ENCODE assay signal across 8 mouse cellular contexts in the genomic region with DNA sequence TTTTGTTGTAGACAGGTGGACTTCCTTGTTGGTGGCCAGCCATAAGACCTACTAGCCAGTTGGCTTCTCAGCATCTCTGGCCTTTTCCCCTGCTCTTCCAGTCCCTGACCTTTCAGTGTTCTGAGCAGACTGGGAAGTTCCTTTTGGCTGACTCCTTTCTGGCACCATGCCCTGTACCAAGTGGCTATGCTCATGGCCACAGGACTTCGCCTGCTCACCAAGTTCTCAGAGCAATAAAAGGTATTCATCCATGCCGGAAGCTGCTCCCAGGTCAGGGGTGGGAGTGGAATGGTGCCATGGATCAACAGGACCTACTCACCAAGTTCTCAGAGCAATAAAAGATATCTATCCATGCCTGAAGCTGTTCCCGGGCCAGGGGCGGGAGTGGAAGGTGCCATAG. TPM values are rescaled to one million over a fixed set of nuclear protein-coding genes. Genes with fewer than 3 reads are reported as not detected.
DNase-seq lines count a peak whose midpoint lies in the region; ATAC-seq lines count a peak whose summit lies in the region.

No protein-coding gene starts in this region.

- 79% methylated on average over 4 of the region's 4 CpGs for WGBS in embryonic facial prominence, embryonic 15.5 days
- 89% methylated on average over 4 of the region's 4 CpGs for WGBS in midbrain, embryonic 15.5 days

- intact Hi-C loops in heart, postnatal 10 days (cut with DNase I), result no loop called here

- 0 out of 2 replicates have a peak overlapping the region, but pooled peaks have one; percentile 4 for H3K9ac ChIP-seq in embryonic facial prominence, embryonic 15.5 days
- no peak overlapping the region for H3K9ac ChIP-seq in midbrain, embryonic 15.5 days

- H3K9me3 ChIP-seq in embryonic facial prominence, embryonic 15.5 days (replicated peaks), result no peaks in the 10 kb centered on the region
- no peaks in the 10 kb centered on the region for H3K9me3 ChIP-seq in midbrain, embryonic 15.5 days

- peak overlapping the region; percentile 96; the same call in 1 of the 2 replicates for H3K4me2 ChIP-seq in embryonic facial prominence, embryonic 15.5 days (replicated peaks)
- peak overlapping the region; percentile 99; the same call in 1 of the 2 replicates for H3K4me2 ChIP-seq in midbrain, embryonic 15.5 days

- peaks cover 26% of the 10 kb centered on the region for H3K4me1 ChIP-seq in embryonic facial prominence, embryonic 15.5 days
- peaks cover 27% of the 10 kb centered on the region for H3K4me1 ChIP-seq in midbrain, embryonic 15.5 days

- 0 out of 2 replicates have a peak overlapping the region, but pooled peaks have one; percentile 84 for H3K4me3 ChIP-seq in embryonic facial prominence, embryonic 15.5 days (replicated peaks)
- no peak overlapping the region for H3K4me3 ChIP-seq in midbrain, embryonic 15.5 days

- H3K27ac ChIP-seq in embryonic facial prominence, embryonic 15.5 days (replicated peaks), result no peak overlapping the region
- H3K27ac ChIP-seq in midbrain, embryonic 15.5 days, result no peak overlapping the region

- DNase-seq in ovary, adult 18-20 months (ENCODE audit: low spot score), result peak; percentile 64
- DNase-seq in ovary, postnatal 10 days (ENCODE audit: low spot score), result no peak
- peak; percentile 69 to 70 for DNase-seq in heart, postnatal 10 days
- DNase-seq in kidney, postnatal 4 days, result peak; percentile 75 to 85
- no peak for DNase-seq in right cerebral cortex, postnatal 4 days
- DNase-seq in left cerebral cortex, adult 11 months (ENCODE audit: low spot score), result no peak

- peaks cover 39% of the 10 kb centered on the region for H3K36me3 ChIP-seq in embryonic facial prominence, embryonic 15.5 days
- H3K36me3 ChIP-seq in midbrain, embryonic 15.5 days (replicated peaks), result peaks cover 18% of the 10 kb centered on the region

- ATAC-seq in embryonic facial prominence, embryonic 15.5 days (ENCODE audit: insufficient number of reproducible peaks, low FRiP score, low TSS enrichment, low read depth), result no peak
- no peak for ATAC-seq in midbrain, embryonic 15.5 days (replicated peaks)

- H3K27me3 ChIP-seq in embryonic facial prominence, embryonic 15.5 days, result no peaks in the 10 kb centered on the region
- no peaks in the 10 kb centered on the region for H3K27me3 ChIP-seq in midbrain, embryonic 15.5 days (replicated peaks)

RNA-seq across cellular contexts. Expression of a gene that starts 1.2 kb away (rescaled TPM):
- polyA plus RNA-seq in embryonic facial prominence, embryonic 15.5 days (2015; fragmentation: Nextera tagmentation; extraction: Ambion mirVana), result 0.43 and 0.44 TPM in 2 replicates
- total RNA-seq in heart, postnatal 10 days (2021), result under 1 TPM in 1 of 2 experiments, not detected in 1; 0.26 TPM
- polyA plus RNA-seq in midbrain, embryonic 15.5 days (2015; fragmentation: Nextera tagmentation; extraction: Ambion mirVana), result 0.23 and 0.28 TPM in 2 replicates

RNA-seq across cellular contexts. Expression of a gene that starts 2.3 kb away (rescaled TPM):
- 48.9 and 50.6 TPM in 2 replicates for polyA plus RNA-seq in embryonic facial prominence, embryonic 15.5 days (2015; fragmentation: Nextera tagmentation; extraction: Ambion mirVana)
- 10 to 100 TPM; 38.5 to 39.9 TPM for total RNA-seq in heart, postnatal 10 days (2021)
- 63.7 and 67.1 TPM in 2 replicates for polyA plus RNA-seq in midbrain, embryonic 15.5 days (2015; fragmentation: Nextera tagmentation; extraction: Ambion mirVana)

RNA-seq across cellular contexts. Expression of a gene that starts 2.4 kb away (rescaled TPM):
- 37.0 and 39.8 TPM in 2 replicates for polyA plus RNA-seq in embryonic facial prominence, embryonic 15.5 days (2015; fragmentation: Nextera tagmentation; extraction: Ambion mirVana)
- total RNA-seq in heart, postnatal 10 days (2021), result 10 to 100 TPM; 15.6 to 15.9 TPM
- 53.1 and 55.6 TPM in 2 replicates for polyA plus RNA-seq in midbrain, embryonic 15.5 days (2015; fragmentation: Nextera tagmentation; extraction: Ambion mirVana)

RNA-seq across cellular contexts. Expression of a gene that starts 6.4 kb away (rescaled TPM):
- 27.2 and 28.8 TPM in 2 replicates for polyA plus RNA-seq in embryonic facial prominence, embryonic 15.5 days (2015; fragmentation: Nextera tagmentation; extraction: Ambion mirVana)
- total RNA-seq in heart, postnatal 10 days (2021), result 10 to 100 TPM; 11.6 to 12.9 TPM
- 40.6 and 43.7 TPM in 2 replicates for polyA plus RNA-seq in midbrain, embryonic 15.5 days (2015; fragmentation: Nextera tagmentation; extraction: Ambion mirVana)

RNA-seq across cellular contexts. Expression of a gene that starts 15.9 kb away (rescaled TPM):
- 2.5 and 4.0 TPM in 2 replicates for polyA plus RNA-seq in embryonic facial prominence, embryonic 15.5 days (2015; fragmentation: Nextera tagmentation; extraction: Ambion mirVana)
- total RNA-seq in heart, postnatal 10 days (2021), result under 1 TPM; 0.48 to 0.52 TPM
- 50.3 and 52.9 TPM in 2 replicates for polyA plus RNA-seq in midbrain, embryonic 15.5 days (2015; fragmentation: Nextera tagmentation; extraction: Ambion mirVana)

Comparison
In these comparisons a context has a peak if more than half of its experiments do, and no peak if none do; other contexts are left out.
1. DNase-seq: peak in ovary, adult 18-20 months (single experiment), heart, postnatal 10 days (2 of 2) and kidney, postnatal 4 days (2 of 2); none in ovary, postnatal 10 days (single experiment), right cerebral cortex, postnatal 4 days (single experiment) and left cerebral cortex, adult 11 months (single experiment).